In genomic region chr17:32235534-32236191, GRCm38 (mm10) we compare ENCODE assay signal across 8 mouse cellular contexts. TPM values are rescaled to one million over a fixed set of nuclear protein-coding genes. Genes with fewer than 3 reads are reported as not detected.
DNase-seq lines count a peak whose midpoint lies in the region; ATAC-seq lines count a peak whose summit lies in the region.

No protein-coding gene starts in this region.

- peaks cover 15% of the 10 kb centered on the region; the same call in 1 of the 2 replicates for H3K4me1 ChIP-seq in stomach, embryonic 14.5 days (ENCODE audit: control insufficient read depth, insufficient read depth, low read length)

- intact Hi-C loops in heart, postnatal 36 days (cut with DNase I): loop anchor here (5.0 kb wide), 1 partner anchor 37 kb away; no protein-coding TSS in a partner anchor

- 58% methylated on average over 5 of the region's 5 CpGs for WGBS in stomach, embryonic 14.5 days

- H3K27ac ChIP-seq in stomach, embryonic 14.5 days (ENCODE audit: low read length): peak overlapping the region; percentile 1; the same call in 1 of the 2 replicates

- no peak for ATAC-seq in stomach, embryonic 14.5 days (ENCODE audit: insufficient number of reproducible peaks, insufficient read depth, low FRiP score, low read depth)
- ATAC-seq in CD4-positive, CD25-positive, alpha-beta regulatory T cell, adult 4 months: no peak

- DNase-seq in urinary bladder, adult 18-20 months (ENCODE audit: low spot score in 2 of 2): peak; percentile 22 to 33
- DNase-seq in urinary bladder, postnatal 10 days (ENCODE audit: low spot score): no peak
- DNase-seq in forelimb bud, embryonic 11.5 days (ENCODE audit: low read depth, low spot score): peak; percentile 20
- peak; percentile 71 to 72 for DNase-seq in heart, postnatal 36 days
- DNase-seq in layer of hippocampus, adult 9-10 months (ENCODE audit: low spot score): peak; percentile 16
- DNase-seq in lung, postnatal 4 days: peak; percentile 60 to 80

- H3K36me3 ChIP-seq in stomach, embryonic 14.5 days (ENCODE audit: control insufficient read depth, insufficient read depth, low read length): no peaks in the 10 kb centered on the region

- H3K4me3 ChIP-seq in stomach, embryonic 14.5 days (ENCODE audit: low read depth, low read length): no peak overlapping the region

- H3K9me3 ChIP-seq in stomach, embryonic 14.5 days (ENCODE audit: control insufficient read depth, low read depth, low read length): no peaks in the 10 kb centered on the region

- no peak overlapping the region for H3K9ac ChIP-seq in stomach, embryonic 14.5 days (replicated peaks; ENCODE audit: low read depth, low read length)

- H3K4me2 ChIP-seq in stomach, embryonic 14.5 days (replicated peaks; ENCODE audit: low read depth, low read length): no peak overlapping the region

- H3K27me3 ChIP-seq in stomach, embryonic 14.5 days (ENCODE audit: control insufficient read depth, insufficient read depth, low read length): no peaks in the 10 kb centered on the region

RNA-seq across cellular contexts. Expression of gene Ephx3, which starts 46.3 kb away (rescaled TPM):
- under 1 TPM; 0.92 to 0.97 TPM for total RNA-seq in heart, postnatal 36 days (2021)
- 0.16 and 0.42 TPM in 2 replicates for polyA plus RNA-seq in stomach, embryonic 14.5 days (2014; fragmentation: Nextera tagmentation; extraction: Ambion mirVana)
- under 1 TPM in 1 of 2 experiments, not detected in 1; 0.22 TPM for polyA plus RNA-seq in CD4-positive, CD25-positive, alpha-beta regulatory T cell, adult 4 months (2017; shearing (Covaris generic))

RNA-seq across cellular contexts. Expression of gene Brd4, which starts 48.9 kb away (rescaled TPM):
- 10 to 100 TPM; 52.3 to 55.0 TPM for total RNA-seq in heart, postnatal 36 days (2021)
- 98.5 and 103 TPM in 2 replicates for polyA plus RNA-seq in stomach, embryonic 14.5 days (2014; fragmentation: Nextera tagmentation; extraction: Ambion mirVana)
- polyA plus RNA-seq in CD4-positive, CD25-positive, alpha-beta regulatory T cell, adult 4 months (2017; shearing (Covaris generic)): 10 to 100 TPM; 60.5 to 81.2 TPM
